Mouse (Mus musculus): ENCODE measurements at regions not wholly inside any gene's neighbourhood (a gene's known extent, or its start where the extent isn't known, plus 50 kb on each side); places are given as distances from the start of the nearest gene placed in this dataset.
"Not testable (repeated sequence)": the region's sequence is repeated elsewhere in the genome, so short reads cannot be mapped to it uniquely, and the experiment has no call there.

- in situ Hi-C loops (cut with MboI, MseI): no loop called here
Measured at GRCm38 (mm10) chr1:79379736-79380135, 60.2 kb downstream of the Scg2 start.

GRCm38 (mm10) chr1:79374811-79375210 lies 65.1 kb downstream of the Scg2 start:
- in situ Hi-C loops (cut with MboI, MseI): no loop called here

- in situ Hi-C loops (cut with MboI, MseI): loop anchor here (10.0 kb wide), 1 partner anchor 283 kb away; no protein-coding TSS in a partner anchor
Measured at GRCm38 (mm10) chr1:79357291-79358045, 82.5 kb downstream of the Scg2 start.

- in situ Hi-C loops (cut with MboI, MseI): no loop called here
Measured at GRCm38 (mm10) chr1:79346511-79346910, 93.4 kb downstream of the Scg2 start.

- in situ Hi-C loops (cut with MboI, MseI): no loop called here
Measured at GRCm38 (mm10) chr1:79335480-79336114, 104.3 kb downstream of the Scg2 start.

GRCm38 (mm10) chr1:79317194-79317593 lies 122.7 kb downstream of the Scg2 start:
- in situ Hi-C loops (cut with MboI, MseI): no loop called here

GRCm38 (mm10) chr1:79314774-79315173 lies 125.1 kb downstream of the Scg2 start:
- in situ Hi-C loops (cut with MboI, MseI): no loop called here

- in situ Hi-C loops (cut with MboI, MseI): no loop called here
Measured at GRCm38 (mm10) chr1:79312153-79312552, 127.8 kb downstream of the Scg2 start.

- in situ Hi-C loops (cut with MboI, MseI): no loop called here
Measured at GRCm38 (mm10) chr1:79303602-79304001, 136.3 kb downstream of the Scg2 start.

- in situ Hi-C loops (cut with MboI, MseI): no loop called here
Measured at GRCm38 (mm10) chr1:79299639-79300038, 140.3 kb downstream of the Scg2 start.

GRCm38 (mm10) chr1:79259726-79260125 lies 180.2 kb downstream of the Scg2 start:
- in situ Hi-C loops (cut with MboI, MseI): no loop called here

GRCm38 (mm10) chr1:79212970-79213369 lies 226.9 kb downstream of the Scg2 start:
- in situ Hi-C loops (cut with MboI, MseI): no loop called here

- in situ Hi-C loops (cut with MboI, MseI): no loop called here
Measured at GRCm38 (mm10) chr1:79212471-79212870, 227.4 kb downstream of the Scg2 start.

GRCm38 (mm10) chr1:79211981-79212380 lies 227.9 kb downstream of the Scg2 start:
- in situ Hi-C loops (cut with MboI, MseI): not testable (repeated sequence)

GRCm38 (mm10) chr1:79207207-79207606 lies 232.7 kb downstream of the Scg2 start:
- in situ Hi-C loops (cut with MboI, MseI): no loop called here

GRCm38 (mm10) chr1:79197682-79198081 lies 242.2 kb downstream of the Scg2 start:
- in situ Hi-C loops (cut with MboI, MseI): no loop called here

- in situ Hi-C loops (cut with MboI, MseI): no loop called here
Measured at GRCm38 (mm10) chr1:79191031-79191430, 248.9 kb downstream of the Scg2 start.

GRCm38 (mm10) chr1:79183534-79184411 lies 256.1 kb downstream of the Scg2 start:
- in situ Hi-C loops (cut with MboI, MseI): no loop called here

GRCm38 (mm10) chr1:79144113-79144512 lies 295.8 kb downstream of the Scg2 start:
- in situ Hi-C loops (cut with MboI, MseI): no loop called here

Measured in regulatory T cell (primary cell).